Mouse (Mus musculus) left cerebral cortex, adult 9 months (tissue): ENCODE data around the gene Ocln.
A peak's percentile ranks its signal among the peaks of the same experiment; 100 is the strongest.
"Not testable (repeated sequence)": the region's sequence is repeated elsewhere in the genome, so short reads cannot be mapped to it uniquely, and the experiment has no call there.

Experiments
- DNase-seq, 2 experiments: peaks; one replicate each; pipeline ENCODE4 v3.0.0; 2022; ENCODE audit warnings: low spot score in 2 of 2

The Ocln gene

DNA sequence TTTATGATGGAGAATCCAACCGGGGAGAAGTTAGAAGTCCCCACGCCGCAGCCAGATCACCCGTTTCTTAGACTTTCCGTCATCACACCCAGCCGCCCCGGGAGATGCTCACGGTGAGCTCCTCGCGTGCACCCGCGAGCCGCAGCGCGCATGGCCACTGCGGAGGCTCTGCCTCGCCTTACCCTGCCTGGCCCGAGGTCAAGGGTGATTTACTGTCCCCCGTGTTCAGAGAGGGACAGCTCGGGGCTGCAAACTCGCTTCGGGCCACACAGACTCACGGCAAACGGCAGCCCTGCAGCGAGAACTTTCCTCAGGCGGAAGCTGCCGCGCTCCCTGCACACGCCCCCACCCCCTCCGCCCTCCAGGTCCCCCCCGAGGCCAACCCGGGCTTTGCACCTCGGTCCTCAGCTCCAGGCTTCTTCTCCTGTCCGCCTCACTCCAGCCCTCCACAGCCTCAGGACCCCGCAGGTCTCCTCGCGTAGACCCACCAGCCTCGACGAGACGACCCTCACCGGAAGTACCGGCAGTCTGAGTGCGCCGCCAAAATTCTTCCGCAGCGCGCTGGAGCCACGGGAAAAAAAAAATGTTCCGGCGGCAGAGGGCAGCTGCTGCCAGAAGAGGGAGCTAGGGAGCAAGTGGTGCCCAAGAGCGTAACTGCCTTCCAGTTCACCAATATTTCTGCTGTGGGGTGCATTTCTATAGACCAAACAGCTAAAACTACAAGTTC is 60.3 kb downstream of the Ocln start, which contains the start of gene Gtf2h2:
Gene Gtf2h2 (minus strand): TSS at position 519 of the 727 bp plus-strand sequence.
- peak; percentile 14 to 86 for DNase-seq

DNA sequence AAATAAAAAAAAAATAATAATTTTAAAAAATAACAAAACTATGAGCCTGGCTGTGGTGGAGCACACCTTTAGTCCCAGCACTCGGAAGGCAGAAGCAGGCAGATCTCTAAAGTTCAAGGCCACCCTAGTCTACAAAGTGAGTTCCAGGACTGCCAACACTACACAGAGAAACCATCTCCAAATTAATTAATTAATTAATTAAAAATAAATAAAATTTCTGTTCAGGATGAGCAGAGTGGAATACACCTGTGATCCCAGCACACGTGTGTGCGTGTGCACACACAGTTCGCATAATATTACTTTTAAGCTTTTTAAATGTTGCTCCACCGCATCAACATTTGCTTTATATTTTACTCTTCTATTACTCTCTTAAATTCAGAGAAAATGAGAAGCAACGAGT is 60.9 kb downstream of the Ocln start:
- DNase-seq, result no peak

DNA sequence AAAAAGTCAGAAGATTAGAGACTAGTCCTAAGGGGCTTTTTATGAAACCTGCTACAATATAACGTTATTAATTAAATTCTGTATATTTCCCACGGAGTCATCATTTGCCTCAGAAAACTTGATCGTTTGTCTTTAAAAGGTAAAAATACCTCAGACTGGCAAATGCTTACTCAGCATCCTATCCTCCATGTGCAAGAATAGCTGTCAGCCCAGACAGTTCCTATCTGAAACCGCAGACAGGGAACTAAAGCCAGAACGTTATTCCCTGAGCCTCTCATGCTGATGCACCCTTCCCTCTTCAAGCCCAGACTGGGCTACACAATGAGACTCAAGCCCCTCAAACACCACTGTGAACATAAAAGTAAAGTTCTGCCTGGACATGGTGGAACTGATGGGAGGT is 62.1 kb downstream of the Ocln start:
- DNase-seq, result no peak

- no peak for DNase-seq
These were observed 68.9 kb downstream of the Ocln start for GRCm38 (mm10) chr13:100483610-100484009.

DNA sequence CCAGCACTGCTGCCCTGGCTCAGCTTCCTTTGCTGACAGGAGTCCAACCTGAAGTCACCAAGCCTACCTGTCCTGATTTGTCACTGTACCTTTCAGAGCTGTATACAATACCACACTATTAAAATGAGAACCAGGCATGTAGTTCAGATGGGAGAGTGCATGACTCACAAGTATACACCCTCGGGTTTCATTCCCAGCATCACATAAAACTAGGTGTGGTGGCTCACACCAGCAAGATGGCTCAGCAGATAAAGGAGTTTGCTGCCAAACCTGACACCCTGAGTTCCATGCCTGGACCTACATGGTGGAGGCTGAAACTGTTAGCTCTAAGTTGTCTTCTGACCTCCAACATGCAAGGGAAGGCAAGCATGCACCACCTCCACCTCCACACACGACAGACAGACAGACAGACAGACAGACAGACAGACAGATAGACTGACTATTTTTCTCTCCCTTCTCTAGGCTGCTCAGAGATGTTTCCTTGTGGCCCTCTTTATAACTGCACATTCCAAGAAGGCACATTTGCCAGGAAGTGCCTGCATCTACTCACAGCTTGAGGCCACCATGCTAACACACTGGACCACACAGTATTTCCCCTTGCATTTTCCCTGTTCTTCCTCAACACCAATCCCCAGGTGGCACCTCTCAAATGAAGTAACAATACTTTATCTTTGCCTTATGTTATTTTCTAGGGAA is 88.8 kb downstream of the Ocln start:
- DNase-seq, result no peak

DNA sequence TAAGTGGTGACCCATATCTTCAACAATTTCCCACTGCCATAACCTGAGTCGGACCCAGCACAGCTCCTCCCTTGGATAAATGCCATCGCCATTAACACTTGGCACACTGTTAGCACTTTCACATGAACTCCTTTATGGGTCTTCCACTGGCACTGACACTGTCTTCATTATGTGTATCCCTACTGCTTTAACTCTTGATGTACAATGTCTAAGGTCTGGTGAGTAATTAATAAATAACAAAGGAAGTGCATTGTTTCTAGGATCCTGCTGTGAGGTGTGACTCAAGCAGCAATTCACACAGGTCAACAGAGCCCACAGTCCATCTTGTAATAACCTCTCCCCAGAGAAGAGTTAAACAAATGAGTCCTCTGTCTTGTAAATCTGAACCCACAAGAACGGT is 91.2 kb downstream of the Ocln start:
- DNase-seq, result no peak

DNA sequence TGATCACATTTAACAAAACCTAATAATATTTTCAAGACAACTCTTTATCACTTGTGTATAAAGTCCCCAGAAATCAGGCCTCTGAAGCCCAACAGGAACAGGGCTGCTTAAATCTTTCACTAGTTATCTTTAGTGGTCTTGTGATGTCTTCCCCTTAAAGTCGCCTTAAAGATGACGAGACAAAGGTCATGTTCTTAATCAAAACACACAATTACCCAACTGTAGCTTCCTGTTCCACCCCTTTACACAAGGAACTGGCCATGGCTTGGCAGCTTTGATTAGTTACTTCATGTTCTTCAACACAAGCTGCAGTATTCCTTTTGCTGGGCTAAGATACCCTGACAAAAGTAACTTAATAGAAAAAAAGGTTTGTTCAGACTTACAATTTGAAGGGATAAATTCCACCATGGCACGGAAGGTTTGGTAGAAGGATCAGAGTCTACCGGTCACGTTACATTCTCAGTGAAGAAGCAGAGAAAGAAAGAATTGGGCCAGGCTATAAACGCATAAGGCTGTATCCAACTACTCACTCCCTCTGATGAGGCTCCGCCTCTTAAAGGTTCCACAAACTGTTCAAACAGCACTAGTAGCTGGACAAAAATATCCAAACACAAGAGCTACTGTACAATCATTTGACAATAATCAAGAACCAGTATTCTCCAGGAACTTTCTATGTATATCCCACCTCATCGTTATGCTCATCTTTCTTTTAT is 99.9 kb downstream of the Ocln start, which contains the start of gene Naip1:
Gene Naip1 (minus strand): TSS at position 455 of the 713 bp plus-strand sequence.
- DNase-seq, result not testable (repeated sequence)

- no peak for DNase-seq
These were observed 103.0 kb downstream of the Ocln start for GRCm38 (mm10) chr13:100449495-100449894.
